Mouse (Mus musculus) CH12.LX (cell line): ENCODE data around the gene Rab36.

Source experiments
- CTCF ChIP-seq, 2 experiments: IDR thresholded peaks in 1 of 2; conservative IDR thresholded peaks in 1 of 2; 2 replicates each; pipeline ENCODE4 v1.5.1; 2011 to 2012; ENCODE audit warnings: low read depth in 2 of 2, low read length in 2 of 2, improper control_type of control experiment in 1 of 2, inconsistent platforms in 1 of 2, mild to moderate bottlenecking in 1 of 2, moderate library complexity in 1 of 2
- HCFC1 ChIP-seq: IDR thresholded peaks from 2 replicates; pipeline ENCODE4 v1.6.1; 2012; ENCODE audit warnings: low read depth, mild to moderate bottlenecking, inconsistent platforms, low read length, improper control_type of control experiment
- MAZ ChIP-seq: IDR thresholded peaks from 2 replicates; pipeline ENCODE4 v1.6.1; 2012; ENCODE audit warnings: low read depth, mild to moderate bottlenecking, inconsistent platforms, low read length, improper control_type of control experiment, moderate library complexity
- TBP ChIP-seq: conservative IDR thresholded peaks from 2 replicates; pipeline ENCODE4 v1.6.1; 2011; ENCODE audit warnings: low read depth, low read length, improper control_type of control experiment

- TF ChIP-seq CTCF (conservative IDR thresholded peaks at IDR 0.05 in 1 of 2, IDR thresholded peaks at IDR 0.05 in 1 of 2; ENCODE audit: low read depth in 2 of 2, low read length in 2 of 2): no peak
- TF ChIP-seq MAZ: no peak
- TF ChIP-seq TBP: no peak
- no peak for TF ChIP-seq HCFC1
These were observed 48.5 kb downstream of the Rab36 start for GRCm38 (mm10) chr10:75085330-75085729.
